Mouse (Mus musculus) adipocyte (in vitro differentiated cells): ENCODE data around the gene Hrg.
"Not testable (repeated sequence)": the region's sequence is repeated elsewhere in the genome, so short reads cannot be mapped to it uniquely, and the experiment has no call there.

Experiments
- DNase-seq: peaks from one replicate; pipeline ENCODE4 v3.0.0-alpha.2; 2016; ENCODE audit warnings: low spot score

The Hrg gene

DNA sequence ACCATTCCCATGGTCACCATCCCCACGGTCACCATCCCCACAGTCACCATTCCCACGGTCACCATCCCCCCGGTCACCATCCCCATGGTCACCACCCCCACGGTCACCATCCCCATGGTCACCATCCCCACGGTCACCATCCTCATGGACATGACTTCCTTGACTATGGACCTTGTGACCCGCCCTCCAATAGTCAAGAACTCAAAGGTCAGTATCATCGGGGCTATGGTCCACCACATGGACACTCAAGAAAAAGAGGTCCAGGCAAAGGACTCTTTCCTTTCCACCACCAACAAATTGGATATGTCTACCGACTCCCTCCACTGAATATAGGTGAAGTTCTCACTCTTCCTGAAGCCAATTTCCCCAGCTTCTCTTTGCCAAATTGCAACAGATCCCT is 10.2 kb downstream of the Hrg start:
- no peak for DNase-seq

DNA sequence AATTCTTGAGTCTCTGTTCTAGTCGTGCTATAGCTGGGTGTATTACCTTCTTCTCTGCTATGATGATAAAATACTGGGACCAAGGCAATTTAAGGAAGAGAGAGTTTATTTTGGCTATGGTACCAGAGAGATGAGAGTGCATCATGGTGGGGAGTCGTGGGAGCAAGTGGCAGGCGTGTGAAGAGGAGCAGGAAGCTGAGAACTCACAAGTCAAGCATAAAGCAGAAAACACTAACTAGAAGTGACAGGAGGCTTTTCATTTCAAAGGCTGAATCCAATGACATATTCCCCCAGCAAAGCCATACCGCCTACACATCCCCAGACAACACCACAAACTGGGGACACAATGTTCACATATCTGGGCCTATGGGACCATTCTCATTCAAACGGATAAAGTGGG is 11.4 kb downstream of the Hrg start:
- DNase-seq = no peak

DNA sequence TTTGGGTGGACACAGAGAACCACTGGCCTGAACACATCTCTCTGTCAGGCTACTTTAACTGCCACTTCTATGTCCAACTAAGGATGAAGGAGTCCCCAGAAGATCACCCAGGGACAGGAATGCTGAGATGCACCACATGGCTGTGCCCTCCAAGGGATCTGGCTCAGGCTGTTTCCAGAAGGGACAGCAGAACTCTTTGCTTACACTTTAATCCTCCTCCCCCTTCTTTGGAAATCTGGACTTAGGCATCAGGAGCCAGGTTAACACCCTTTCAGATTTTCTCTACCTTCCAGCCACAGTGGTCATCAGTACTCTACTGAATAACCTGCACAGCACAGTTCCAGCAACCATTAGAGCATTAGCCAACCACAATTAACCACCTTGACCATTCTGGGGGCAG is 12.4 kb downstream of the Hrg start:
- DNase-seq = no peak

DNA sequence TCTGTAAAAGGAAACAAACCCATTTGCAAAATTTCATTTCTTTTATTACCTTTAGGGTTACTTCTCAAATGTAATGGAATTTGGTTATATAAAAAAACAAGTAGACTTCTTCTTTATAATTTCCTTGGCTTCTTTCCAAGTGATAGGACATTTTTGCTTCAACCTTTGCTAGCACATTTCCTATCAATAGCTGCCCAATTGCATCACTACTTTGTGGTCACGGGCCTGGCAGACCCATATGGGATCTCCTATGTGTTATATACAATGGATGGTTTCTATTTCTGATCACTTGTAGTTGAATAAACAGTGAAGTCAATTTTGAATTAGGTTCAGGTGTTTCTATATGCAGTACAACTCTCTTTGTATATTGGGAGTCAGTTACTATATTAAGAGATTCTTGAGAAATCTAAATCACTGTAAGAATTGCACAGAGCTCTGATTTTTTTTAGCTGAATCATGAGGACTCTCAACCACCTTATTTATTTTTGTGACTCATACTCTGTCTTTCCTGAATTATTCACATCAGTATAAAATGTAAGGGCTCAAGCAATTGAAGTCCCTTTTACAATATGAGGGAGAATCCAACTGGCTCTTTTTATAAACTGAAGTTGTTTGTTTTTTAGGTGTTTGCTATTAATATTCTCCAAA is 16.6 kb downstream of the Hrg start:
- no peak for DNase-seq

DNA sequence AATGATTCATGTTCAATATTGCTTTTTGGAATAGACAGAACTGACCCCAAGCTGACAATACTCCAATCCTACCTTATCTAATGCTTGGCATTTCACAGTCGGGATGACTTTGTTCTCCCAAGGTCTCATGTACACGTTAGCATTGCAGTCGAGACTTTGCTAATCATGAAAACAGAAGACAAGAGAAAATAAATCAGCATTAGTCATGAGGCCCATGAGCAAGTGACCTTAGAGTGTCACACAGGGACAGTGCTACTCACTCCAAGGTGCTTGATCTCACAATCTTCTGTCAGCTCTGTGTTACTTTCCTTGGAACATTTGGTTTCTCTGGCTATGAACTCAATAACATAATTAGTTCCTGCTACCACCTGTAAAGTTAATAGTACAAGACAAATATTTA is 46.1 kb downstream of the Hrg start:
- not testable (repeated sequence) for DNase-seq
